Mouse (Mus musculus) limb, embryonic 10.5 days (tissue): Measurements from ENCODE around the gene Tmem190. TPM values are rescaled to one million over a fixed set of nuclear protein-coding genes. Genes with fewer than 3 reads are reported as not detected.

Experiments
- polyA plus RNA-seq: library from polyadenylated mRNA; unstranded; fragments of >200 nt; fragmentation: Nextera tagmentation; extraction: Ambion mirVana; gene quantifications from 2 replicates; pipeline ENCODE4 v1.2.1, GENCODE M21; 2016

Gene Tmem190
- polyA plus RNA-seq, 1 experiment from 2014 or later = not detected

Other genes starting within 250 kb of the Tmem190 start
- 1.1 and 2.8 TPM in 2 replicates for gene Syt5, start 235.4 kb upstream of the Tmem190 start, polyA plus RNA-seq
- not detected in 2 replicates for gene Ptprh, start 178.9 kb upstream of the Tmem190 start, polyA plus RNA-seq
- 1.7 and 2.1 TPM in 2 replicates for gene Tmem86b, start 151.5 kb upstream of the Tmem190 start, polyA plus RNA-seq
- gene Ppp6r1, start 123.9 kb upstream of the Tmem190 start, polyA plus RNA-seq = 10.6 and 11.4 TPM in 2 replicates
- 123 and 130 TPM in 2 replicates for gene Hspbp1, start 97.9 kb upstream of the Tmem190 start, polyA plus RNA-seq
- 1.3 TPM in 2 replicates for gene Brsk1, start 92.3 kb upstream of the Tmem190 start, polyA plus RNA-seq
- gene Tmem150b, start 57.7 kb upstream of the Tmem190 start, polyA plus RNA-seq = 0.13 TPM in 1 of 2 replicates, not detected in the other
- 88.9 and 100 TPM in 2 replicates for gene Kmt5c, start 42.8 kb upstream of the Tmem190 start, polyA plus RNA-seq
- 36.7 and 51.5 TPM in 2 replicates for gene Cox6b2, start 29.8 kb upstream of the Tmem190 start, polyA plus RNA-seq
- not detected in 2 replicates for gene Fam71e2, start 11.6 kb upstream of the Tmem190 start, polyA plus RNA-seq
- 0.09 TPM in 1 of 2 replicates, not detected in the other for gene Il11, start 78 bp upstream of the Tmem190 start, polyA plus RNA-seq
- gene Tmem238, start 6.7 kb downstream of the Tmem190 start, polyA plus RNA-seq = 4.8 and 5.8 TPM in 2 replicates
- 396 and 427 TPM in 2 replicates for gene Rpl28, start 9.9 kb downstream of the Tmem190 start, polyA plus RNA-seq
- gene Ube2s, start 29.7 kb downstream of the Tmem190 start, polyA plus RNA-seq = 500 and 550 TPM in 2 replicates
- gene Shisa7, start 61.8 kb downstream of the Tmem190 start, polyA plus RNA-seq = 0.16 and 0.18 TPM in 2 replicates
- gene Isoc2b, start 87.3 kb downstream of the Tmem190 start, polyA plus RNA-seq = 2.6 and 3.1 TPM in 2 replicates
- gene Isoc2a, start 94.2 kb downstream of the Tmem190 start, polyA plus RNA-seq = 0.46 and 0.64 TPM in 2 replicates
- not detected in 2 replicates for gene Gm36210, start 123.6 kb downstream of the Tmem190 start, polyA plus RNA-seq
- gene Zfp628, start 132.3 kb downstream of the Tmem190 start, polyA plus RNA-seq = 4.2 and 5.1 TPM in 2 replicates
- 2.8 and 4.9 TPM in 2 replicates for gene Nat14, start 139.1 kb downstream of the Tmem190 start, polyA plus RNA-seq
- 0.95 and 2.0 TPM in 2 replicates for gene Ssc5d, start 142.8 kb downstream of the Tmem190 start, polyA plus RNA-seq
- 0.10 and 0.18 TPM in 2 replicates for gene Sbk2, start 181.5 kb downstream of the Tmem190 start, polyA plus RNA-seq
- gene Sbk3, start 188.2 kb downstream of the Tmem190 start, polyA plus RNA-seq = not detected in 2 replicates
- 21.9 and 28.3 TPM in 2 replicates for gene Zfp579, start 213.2 kb downstream of the Tmem190 start, polyA plus RNA-seq
- gene Zfp524, start 231.5 kb downstream of the Tmem190 start, polyA plus RNA-seq = 8.2 and 9.0 TPM in 2 replicates
- 64.8 and 68.3 TPM in 2 replicates for gene Fiz1, start 231.8 kb downstream of the Tmem190 start, polyA plus RNA-seq
- 2.0 TPM in 1 of 2 replicates, not detected in the other for gene Gm44973, start 232.6 kb downstream of the Tmem190 start, polyA plus RNA-seq
- gene Zfp865, start 237.4 kb downstream of the Tmem190 start, polyA plus RNA-seq = 7.5 and 7.7 TPM in 2 replicates
- gene Ccdc106, start 237.6 kb downstream of the Tmem190 start, polyA plus RNA-seq = 5.5 and 9.0 TPM in 2 replicates